Mouse (Mus musculus) liver, adult 2 months (tissue): ENCODE results near the gene Hoxd9. TPM values are rescaled to one million over a fixed set of nuclear protein-coding genes. Genes with fewer than 3 reads are reported as not detected.
A peak's percentile ranks its signal among the peaks of the same experiment; 100 is the strongest.

Experiments used
- DNase-seq: peaks from one replicate; pipeline ENCODE4 v3.0.0-alpha.2; 2011; ENCODE audit warnings: low read depth, low spot score; ENCODE audit errors: extremely low read depth
- H3K27ac ChIP-seq: fragments of 200-500 bp; replicated peaks from 2 replicates; pipeline ENCODE4 v1.5.1; 2012; ENCODE audit warnings: low read depth, mild to moderate bottlenecking, control low read depth, inconsistent platforms, low read length; ENCODE audit not compliant: insufficient read depth
- H3K27me3 ChIP-seq: fragments of 200-500 bp; 2 replicates; pipeline ENCODE4 v1.6.1; 2012; ENCODE audit warnings: mild to moderate bottlenecking, moderate library complexity, low read length, inconsistent platforms; ENCODE audit not compliant: control insufficient read depth, insufficient read depth
- H3K36me3 ChIP-seq: fragments of 200-500 bp; 2 replicates; pipeline ENCODE4 v1.6.1; 2012; ENCODE audit warnings: low read length, inconsistent platforms; ENCODE audit not compliant: control insufficient read depth, insufficient read depth
- H3K4me1 ChIP-seq: fragments of 200-500 bp; 2 replicates; pipeline ENCODE4 v1.6.1; 2011; ENCODE audit warnings: low read length; ENCODE audit not compliant: control insufficient read depth, insufficient read depth
- H3K4me3 ChIP-seq: fragments of 200-500 bp; 2 replicates; pipeline ENCODE4 v1.5.1; 2011; ENCODE audit warnings: low read depth, mild to moderate bottlenecking, control low read depth, low read length, moderate library complexity; ENCODE audit not compliant: insufficient read depth
- H3K79me2 ChIP-seq: fragments of 200-500 bp; 2 replicates; pipeline ENCODE4 v1.6.1; 2012; ENCODE audit warnings: inconsistent platforms, mild to moderate bottlenecking, low read length, moderate library complexity; ENCODE audit not compliant: control insufficient read depth, insufficient read depth
- H3K9ac ChIP-seq: fragments of 200-500 bp; 2 replicates; pipeline ENCODE4 v1.6.1; 2012; ENCODE audit warnings: low read depth, mild to moderate bottlenecking, control low read depth, inconsistent platforms, low read length
- CTCF ChIP-seq: fragments of 200-500 bp; IDR thresholded peaks from 2 replicates; pipeline ENCODE4 v1.5.1; 2011; ENCODE audit warnings: low read depth, low read length, control low read depth
- POLR2A ChIP-seq: fragments of 200-500 bp; IDR thresholded peaks from 2 replicates; pipeline ENCODE4 v1.6.1; 2011; ENCODE audit warnings: low read length, control low read depth; ENCODE audit not compliant: insufficient read depth; ENCODE audit errors: extremely low read depth
- WGBS: fragments of 180-500 bp; shearing (Covaris S2); methylation state at CpG from one replicate; pipeline ENCODE4 v1.1.7; 2018; 5-methylcytosine and 5-hydroxymethylcytosine counted together
- polyA plus RNA-seq: library from polyadenylated mRNA; depleted of rRNA; stranded (reverse); fragments of >200 nt; gene quantifications from 2 replicates; pipeline ENCODE4 v1.2.3, GENCODE M21; 2012
- total RNA-seq: library from RNA; depleted of rRNA; stranded (reverse); fragments of >200 nt; gene quantifications from 2 replicates; pipeline ENCODE4 v1.2.3, GENCODE M21; 2014

Hoxd9 gene
- total and polyA plus RNA-seq, 2 experiments, result not detected

- Histone ChIP-seq H3K27me3 (peaks cover 52% of the 10 kb centered on the region), H3K79me2 (no peaks in the 10 kb centered on the region), H3K9ac (no peak overlapping the region), H3K27ac (no peak overlapping the region), H3K4me1 (peaks cover 4% of the 10 kb centered on the region; the same call in 1 of the 2 replicates), H3K4me3 (no peak overlapping the region), H3K36me3 (no peaks in the 10 kb centered on the region)
- DNase-seq, result no peak
- 11% methylated on average over 3 of the region's 3 CpGs for WGBS
- TF ChIP-seq POLR2A (no peak), CTCF (no peak)
These were observed 26.8 kb upstream of the Hoxd9 start for GRCm38 (mm10) chr2:74670632-74671188.

GRCm38 (mm10) chr2:74671847-74672246 is 25.7 kb upstream of the Hoxd9 start:
- H3K36me3 ChIP-seq, result no peaks in the 10 kb centered on the region
- 32% methylated on average over 5 of the region's 5 CpGs for WGBS
- H3K79me2 ChIP-seq, result no peaks in the 10 kb centered on the region
- H3K27ac ChIP-seq, result no peak overlapping the region
- no peak for DNase-seq
- no peak for TF ChIP-seq POLR2A
- TF ChIP-seq CTCF, result no peak
- no peak overlapping the region for H3K4me3 ChIP-seq
- H3K9ac ChIP-seq, result no peak overlapping the region
- H3K27me3 ChIP-seq, result peaks cover 51% of the 10 kb centered on the region
- H3K4me1 ChIP-seq, result peaks cover 4% of the 10 kb centered on the region; the same call in 1 of the 2 replicates

GRCm38 (mm10) chr2:74672481-74673362 is 24.8 kb upstream of the Hoxd9 start:
- peaks cover 43% of the 10 kb centered on the region for H3K27me3 ChIP-seq
- no peaks in the 10 kb centered on the region for H3K79me2 ChIP-seq
- H3K4me1 ChIP-seq, result peaks cover 4% of the 10 kb centered on the region; the same call in 1 of the 2 replicates
- H3K4me3 ChIP-seq, result peak overlapping the region; percentile 44; the same call in 1 of the 2 replicates
- H3K27ac ChIP-seq, result no peak overlapping the region
- no peak overlapping the region for H3K9ac ChIP-seq
- DNase-seq, result peak; percentile 31
- WGBS, result 7% methylated on average over 40 of the region's 40 CpGs
- TF ChIP-seq POLR2A, result no peak
- TF ChIP-seq CTCF, result peak; percentile 84
- no peaks in the 10 kb centered on the region for H3K36me3 ChIP-seq

GRCm38 (mm10) chr2:74673835-74674425 is 23.6 kb upstream of the Hoxd9 start:
- H3K79me2 ChIP-seq, result no peaks in the 10 kb centered on the region
- no peak overlapping the region for H3K27ac ChIP-seq
- TF ChIP-seq POLR2A (no peak), CTCF (no peak)
- DNase-seq, result no peak
- H3K27me3 ChIP-seq, result peaks cover 32% of the 10 kb centered on the region
- H3K36me3 ChIP-seq, result no peaks in the 10 kb centered on the region
- 6% methylated on average over 24 of the region's 24 CpGs for WGBS
- no peak overlapping the region for H3K4me3 ChIP-seq
- H3K4me1 ChIP-seq, result peaks cover 4% of the 10 kb centered on the region; the same call in 1 of the 2 replicates
- no peak overlapping the region for H3K9ac ChIP-seq

GRCm38 (mm10) chr2:74674881-74675665 is 22.5 kb upstream of the Hoxd9 start, which contains the start of gene Hoxd12:
Gene Hoxd12 (plus strand): TSS chr2:74675013.
- Histone ChIP-seq H3K27me3 (peaks cover 31% of the 10 kb centered on the region), H3K79me2 (no peaks in the 10 kb centered on the region), H3K4me1 (peaks cover 4% of the 10 kb centered on the region; the same call in 1 of the 2 replicates), H3K36me3 (no peaks in the 10 kb centered on the region), H3K9ac (no peak within 1 kb of the TSS), H3K27ac (no peak within 1 kb of the TSS), H3K4me3 (no peak within 1 kb of the TSS)
- no peak for DNase-seq
- 6% methylated on average over 47 of the region's 47 CpGs for WGBS
- no peak for TF ChIP-seq POLR2A
- TF ChIP-seq CTCF, result no peak
